Mouse (Mus musculus) CH12.LX (cell line): ENCODE measurements around the gene Gm49380. TPM values are rescaled to one million over a fixed set of nuclear protein-coding genes. Genes with fewer than 3 reads are reported as not detected.

Experiments
- DNase-seq: peaks from one replicate; pipeline ENCODE4 v3.0.0-alpha.2; 2013; ENCODE audit errors: extremely low read depth
- H3K27ac ChIP-seq: 2 replicates; pipeline ENCODE4 v1.5.1; 2012; ENCODE audit warnings: low read depth, mild to moderate bottlenecking, control low read depth, moderate library complexity; ENCODE audit not compliant: insufficient read depth
- H3K27me3 ChIP-seq: replicated peaks from 2 replicates; pipeline ENCODE3; 2012; ENCODE audit warnings: inconsistent platforms
- H3K36me3 ChIP-seq, 2 experiments: replicated peaks in 1 of 2; 2 replicates each; pipeline versions ENCODE3 to v1.6.1; 2012; ENCODE audit warnings: inconsistent platforms in 1 of 2, low read length in 1 of 2, mild to moderate bottlenecking in 1 of 2, mixed read lengths in 1 of 2, moderate library complexity in 1 of 2; ENCODE audit not compliant: control insufficient read depth in 1 of 2, insufficient read depth in 1 of 2
- H3K4me1 ChIP-seq, 2 experiments: 2 replicates each; pipeline ENCODE4 v1.6.1; 2012; ENCODE audit warnings: inconsistent platforms in 1 of 2, moderate library complexity in 1 of 2; ENCODE audit not compliant: insufficient read depth in 2 of 2, control insufficient read depth in 1 of 2
- H3K4me2 ChIP-seq: 2 replicates; pipeline ENCODE4 v1.6.1; 2012; ENCODE audit warnings: low read depth, mild to moderate bottlenecking, control low read depth; ENCODE audit not compliant: poor library complexity, insufficient read depth, severe bottlenecking
- H3K4me3 ChIP-seq, 3 experiments: fragments of 150-350 bp in 1 of 3; sonication (generic) in 1 of 3; replicated peaks in 1 of 3; 2 replicates each; pipeline versions ENCODE3 to v1.5.1; 2011 to 2012; ENCODE audit warnings: low read depth in 2 of 3, low read length in 2 of 3, mild to moderate bottlenecking in 2 of 3, moderate library complexity in 2 of 3, control low read depth in 1 of 3, improper control_type of control experiment in 1 of 3, inconsistent platforms in 1 of 3, mixed read lengths in 1 of 3; ENCODE audit not compliant: poor library complexity in 1 of 3
- H3K79me2 ChIP-seq: replicated peaks from 2 replicates; pipeline ENCODE4 v1.6.1; 2012; ENCODE audit warnings: mild to moderate bottlenecking, moderate library complexity; ENCODE audit not compliant: control insufficient read depth, poor library complexity, insufficient read depth, severe bottlenecking; ENCODE audit errors: extremely low read depth
- H3K9ac ChIP-seq: 2 replicates; pipeline ENCODE4 v1.6.1; 2012; ENCODE audit warnings: low read depth, mild to moderate bottlenecking, control low read depth, moderate library complexity; ENCODE audit not compliant: insufficient read depth
- H3K9me3 ChIP-seq: replicated peaks from 2 replicates; pipeline ENCODE3; 2012; ENCODE audit warnings: low read length, inconsistent platforms, mixed read lengths
- BHLHE40 ChIP-seq: IDR thresholded peaks from 2 replicates; pipeline ENCODE4 v1.6.1; 2011; ENCODE audit warnings: mild to moderate bottlenecking, low read depth, low read length, improper control_type of control experiment
- CHD1 ChIP-seq: IDR thresholded peaks from 2 replicates; pipeline ENCODE4 v1.6.1; 2012; ENCODE audit warnings: low read depth, low read length, improper control_type of control experiment, inconsistent platforms
- CHD2 ChIP-seq: IDR thresholded peaks from 2 replicates; pipeline ENCODE4 v1.6.1; 2011; ENCODE audit warnings: low read length, improper control_type of control experiment
- CTCF ChIP-seq, 2 experiments: IDR thresholded peaks in 1 of 2; conservative IDR thresholded peaks in 1 of 2; 2 replicates each; pipeline ENCODE4 v1.5.1; 2011 to 2012; ENCODE audit warnings: low read depth in 2 of 2, low read length in 2 of 2, improper control_type of control experiment in 1 of 2, inconsistent platforms in 1 of 2, mild to moderate bottlenecking in 1 of 2, moderate library complexity in 1 of 2
- EP300 ChIP-seq: IDR thresholded peaks from 2 replicates; pipeline ENCODE4 v1.6.1; 2011; ENCODE audit warnings: low read length, improper control_type of control experiment
- HCFC1 ChIP-seq: IDR thresholded peaks from 2 replicates; pipeline ENCODE4 v1.6.1; 2012; ENCODE audit warnings: low read depth, mild to moderate bottlenecking, inconsistent platforms, low read length, improper control_type of control experiment
- IRF4 ChIP-seq: IDR thresholded peaks from 2 replicates; pipeline ENCODE4 v1.6.1; 2014; ENCODE audit warnings: low read depth, mild to moderate bottlenecking, inconsistent platforms, low read length, improper control_type of control experiment
- MAFK ChIP-seq: IDR thresholded peaks from 2 replicates; pipeline ENCODE4 v1.6.1; 2011; ENCODE audit warnings: low read length, improper control_type of control experiment; ENCODE audit not compliant: insufficient replicate concordance
- MAX ChIP-seq: IDR thresholded peaks from 2 replicates; pipeline ENCODE4 v1.6.1; 2011; ENCODE audit warnings: low read length, improper control_type of control experiment
- MXI1 ChIP-seq: IDR thresholded peaks from 2 replicates; pipeline ENCODE4 v1.6.1; 2011; ENCODE audit warnings: mild to moderate bottlenecking, low read depth, low read length, improper control_type of control experiment
- NELFE ChIP-seq: IDR thresholded peaks from 2 replicates; pipeline ENCODE4 v1.6.1; 2011; ENCODE audit warnings: low read depth, low read length, improper control_type of control experiment
- PAX5 ChIP-seq: IDR thresholded peaks from 2 replicates; pipeline ENCODE4 v1.6.1; 2012; ENCODE audit warnings: low read length, inconsistent platforms, mixed read lengths
- POLR2A ChIP-seq: IDR thresholded peaks from 2 replicates; pipeline ENCODE4 v1.6.1; 2011; ENCODE audit warnings: low read depth, mild to moderate bottlenecking, improper control_type of control experiment, low read length
- SMC3 ChIP-seq: IDR thresholded peaks from 2 replicates; pipeline ENCODE4 v1.6.1; 2011; ENCODE audit warnings: low read depth, low read length, improper control_type of control experiment
- TBP ChIP-seq: conservative IDR thresholded peaks from 2 replicates; pipeline ENCODE4 v1.6.1; 2011; ENCODE audit warnings: low read depth, low read length, improper control_type of control experiment
- USF2 ChIP-seq: conservative IDR thresholded peaks from 2 replicates; pipeline ENCODE4 v1.6.1; 2011; ENCODE audit warnings: low read depth, low read length, improper control_type of control experiment
- ZKSCAN1 ChIP-seq: IDR thresholded peaks from 2 replicates; pipeline ENCODE4 v1.6.1; 2012; ENCODE audit warnings: low read depth, inconsistent platforms, low read length, improper control_type of control experiment, borderline replicate concordance
- ZMIZ1 ChIP-seq: IDR thresholded peaks from 2 replicates; pipeline ENCODE4 v1.6.1; 2012; ENCODE audit warnings: low read depth, mild to moderate bottlenecking, inconsistent platforms, low read length, improper control_type of control experiment
- ZNF384 ChIP-seq: IDR thresholded peaks from 2 replicates; pipeline ENCODE4 v1.6.1; 2012; ENCODE audit warnings: low read depth, low read length, improper control_type of control experiment, inconsistent platforms
- dilution Hi-C: fragments of 300-500 bp; cut with MboI; formaldehyde crosslinking; loops from 2 replicates; pipeline ENCODE4 v1.14.3; 2020; ENCODE audit warnings: low sequenced_read_pairs; ENCODE audit not compliant: extremely low pct_unique_long_range_greater_than_20kb, extremely low pct_ligation_motif_present
- in situ Hi-C: fragments of 300-500 bp; cut with MboI; formaldehyde crosslinking; loops from 3 replicates; pipeline ENCODE4 v1.14.3; 2019; ENCODE audit warnings: low sequenced_read_pairs, low pct_ligation_motif_present, low pct_unique_long_range_greater_than_20kb, mixed read lengths
- polyA plus RNA-seq: library from polyadenylated mRNA; unstranded; fragments of >175 nt; gene quantifications from 2 replicates; pipeline ENCODE4 v1.2.1, GENCODE M21; 2012; ENCODE audit warnings: low read depth; ENCODE audit not compliant: insufficient read length
- total RNA-seq, 2 experiments: library from RNA; depleted of rRNA; stranded (reverse); fragments of 300-350 nt in 1 of 2; fragments of >200 nt in 1 of 2; gene quantifications; 2 replicates each; pipeline ENCODE4 v1.2.3; 2012 to 2014

Gene Gm49380
- total and polyA plus RNA-seq, 3 experiments, result not detected

GRCm38 (mm10) chr9:44031079-44031478 lies 82.2 kb downstream of the Gm49380 start:
- Histone ChIP-seq H3K4me2 (no peak overlapping the region), H3K27me3 (peaks cover 28% of the 10 kb centered on the region), H3K9me3 (peaks cover 3% of the 10 kb centered on the region), H3K4me1 (no peaks in the 10 kb centered on the region), H3K79me2 (no peaks in the 10 kb centered on the region), H3K27ac (no peak overlapping the region), H3K9ac (no peak overlapping the region), H3K36me3 (no peaks in the 10 kb centered on the region), H3K4me3 (no peak overlapping the region)
- TF ChIP-seq MXI1 (no peak), BHLHE40 (no peak), ZMIZ1 (no peak), USF2 (no peak), PAX5 (no peak), HCFC1 (no peak), MAX (no peak), SMC3 (no peak), POLR2A (no peak), MAFK (no peak), EP300 (no peak), CHD2 (no peak), NELFE (no peak), TBP (no peak), ZNF384 (no peak), CTCF (conservative IDR thresholded peaks at IDR 0.05 in 1 of 2, IDR thresholded peaks at IDR 0.05 in 1 of 2; ENCODE audit: low read depth in 2 of 2, low read length in 2 of 2) (no peak), ZKSCAN1 (no peak), IRF4 (no peak)
- DNase-seq, result no peak
- in situ Hi-C loops (no loop called here), dilution Hi-C loops (no loop called here)

GRCm38 (mm10) chr9:44030646-44031045 lies 82.7 kb downstream of the Gm49380 start:
- no peak overlapping the region for H3K4me2 ChIP-seq
- H3K36me3 ChIP-seq, result no peaks in the 10 kb centered on the region
- H3K9ac ChIP-seq, result no peak overlapping the region
- peaks cover 3% of the 10 kb centered on the region for H3K9me3 ChIP-seq
- no peaks in the 10 kb centered on the region for H3K4me1 ChIP-seq
- dilution Hi-C loops, result no loop called here
- no peak overlapping the region for H3K4me3 ChIP-seq
- DNase-seq, result no peak
- H3K27ac ChIP-seq, result no peak overlapping the region
- in situ Hi-C loops, result no loop called here
- H3K79me2 ChIP-seq, result no peaks in the 10 kb centered on the region
- H3K27me3 ChIP-seq, result peaks cover 28% of the 10 kb centered on the region
- no peak for TF ChIP-seq MAX
- TF ChIP-seq MAFK, result no peak
- TF ChIP-seq MXI1, result no peak
- TF ChIP-seq CHD1, result no peak
- no peak for TF ChIP-seq BHLHE40
- TF ChIP-seq, all 38 proteins: peak for 0
